Mouse (Mus musculus) liver, embryonic 16.5 days (tissue): ENCODE measurements around the gene Mypn. TPM values are rescaled to one million over a fixed set of nuclear protein-coding genes. Genes with fewer than 3 reads are reported as not detected.

Source experiments
- ATAC-seq: fragments of 200-750 bp; cut with Nextera tagmentation; 2 replicates; pipeline ENCODE4 v1.8.0; 2017; ENCODE audit warnings: low read depth, mild to moderate bottlenecking, moderate number of reproducible peaks, moderate library complexity
- H3K27ac ChIP-seq: fragments of 300-500 bp; sonication (generic); 2 replicates; pipeline ENCODE4 v1.5.1; 2014; ENCODE audit warnings: mild to moderate bottlenecking, low read length
- H3K27me3 ChIP-seq: fragments of 300-500 bp; sonication (generic); 2 replicates; pipeline ENCODE4 v1.6.1; 2014; ENCODE audit warnings: low read depth, low read length, mixed read lengths; ENCODE audit not compliant: control insufficient read depth, insufficient read depth
- H3K36me3 ChIP-seq: fragments of 300-500 bp; sonication (generic); 2 replicates; pipeline ENCODE4 v1.6.1; 2014; ENCODE audit warnings: mild to moderate bottlenecking; ENCODE audit not compliant: control insufficient read depth, insufficient read depth
- H3K4me1 ChIP-seq: fragments of 300-500 bp; sonication (generic); 2 replicates; pipeline ENCODE4 v1.6.1; 2014; ENCODE audit warnings: low read depth, low read length, mixed read lengths; ENCODE audit not compliant: control insufficient read depth
- H3K4me2 ChIP-seq: fragments of 300-500 bp; sonication (generic); 2 replicates; pipeline ENCODE4 v1.6.1; 2014; ENCODE audit warnings: low read depth, low read length, mixed read lengths
- H3K4me3 ChIP-seq: fragments of 300-500 bp; sonication (generic); 2 replicates; pipeline ENCODE4 v1.5.1; 2014; ENCODE audit warnings: low read depth, mild to moderate bottlenecking, low read length
- H3K9ac ChIP-seq: fragments of 300-500 bp; sonication (generic); 2 replicates; pipeline ENCODE4 v1.6.1; 2014; ENCODE audit warnings: low read depth, low read length
- H3K9me3 ChIP-seq: fragments of 300-500 bp; sonication (generic); replicated peaks from 2 replicates; pipeline ENCODE4 v1.6.1; 2016; ENCODE audit warnings: low read length; ENCODE audit not compliant: control insufficient read depth
- WGBS: fragments of 180-500 bp; shearing (Covaris S2); extraction: QIAGEN DNeasy Blood & Tissue Kit; methylation state at CpG from one replicate; pipeline ENCODE4 v1.1.7; 2014; ENCODE audit not compliant: insufficient replicate concordance; 5-methylcytosine and 5-hydroxymethylcytosine counted together
- polyA plus RNA-seq: library from polyadenylated mRNA; unstranded; fragments of >200 nt; fragmentation: Nextera tagmentation; extraction: Ambion mirVana; gene quantifications from 2 replicates; pipeline ENCODE4 v1.2.1, GENCODE M21; 2015

Gene Mypn
- polyA plus RNA-seq, 1 experiment from 2014 or later, result 0.41 TPM

GRCm38 (mm10) chr10:63168124-63168523 lies 35.6 kb downstream of the Mypn start:
- no peaks in the 10 kb centered on the region for H3K36me3 ChIP-seq
- H3K27me3 ChIP-seq, result no peaks in the 10 kb centered on the region
- H3K4me1 ChIP-seq, result peaks cover 5% of the 10 kb centered on the region
- WGBS, result 58% methylated on average over 12 of the region's 12 CpGs
- no peak for ATAC-seq
- H3K4me3 ChIP-seq, result no peak overlapping the region
- H3K9me3 ChIP-seq, result no peaks in the 10 kb centered on the region
- H3K9ac ChIP-seq, result no peak overlapping the region
- H3K27ac ChIP-seq, result no peak overlapping the region
- no peak overlapping the region for H3K4me2 ChIP-seq

GRCm38 (mm10) chr10:63167241-63167995 lies 36.3 kb downstream of the Mypn start:
- H3K36me3 ChIP-seq, result no peaks in the 10 kb centered on the region
- 72% methylated on average over 10 of the region's 10 CpGs for whole genome bisulfite sequencing
- no peaks in the 10 kb centered on the region for H3K27me3 ChIP-seq

GRCm38 (mm10) chr10:63165752-63166412 lies 37.9 kb downstream of the Mypn start:
- Histone ChIP-seq H3K27ac (no peak overlapping the region), H3K4me1 (peaks cover 16% of the 10 kb centered on the region), H3K27me3 (no peaks in the 10 kb centered on the region), H3K9me3 (no peaks in the 10 kb centered on the region), H3K36me3 (no peaks in the 10 kb centered on the region), H3K4me2 (peak overlapping the region; percentile 2), H3K9ac (no peak overlapping the region), H3K4me3 (no peak overlapping the region)
- 19% methylated on average over 16 of the region's 16 CpGs for WGBS
- ATAC-seq, result no peak

More at GRCm38 (mm10) chr10:63167241-63167995, 36.3 kb downstream of the Mypn start:
- Histone ChIP-seq H3K9ac (no peak overlapping the region), H3K4me1 (peaks cover 5% of the 10 kb centered on the region), H3K4me3 (no peak overlapping the region), H3K9me3 (no peaks in the 10 kb centered on the region), H3K4me2 (no peak overlapping the region), H3K27ac (no peak overlapping the region)
- ATAC-seq, result no peak

GRCm38 (mm10) chr10:63161240-63161639 lies 42.5 kb downstream of the Mypn start:
- H3K36me3 ChIP-seq, result no peaks in the 10 kb centered on the region
- WGBS, result 19% methylated on average over 5 of the region's 5 CpGs
- ATAC-seq, result peak; percentile 89
- H3K4me3 ChIP-seq, result no peak overlapping the region
- no peak overlapping the region for H3K9ac ChIP-seq
- no peaks in the 10 kb centered on the region for H3K9me3 ChIP-seq
- peaks cover 17% of the 10 kb centered on the region for H3K4me1 ChIP-seq
- peak overlapping the region; percentile 52; the same call in 1 of the 2 replicates for H3K27ac ChIP-seq
- no peaks in the 10 kb centered on the region for H3K27me3 ChIP-seq
- H3K4me2 ChIP-seq, result peak overlapping the region; percentile 38

- no peak for ATAC-seq
- H3K9me3 ChIP-seq, result no peaks in the 10 kb centered on the region
- no peaks in the 10 kb centered on the region for H3K27me3 ChIP-seq
- H3K4me1 ChIP-seq, result peaks cover 14% of the 10 kb centered on the region
- no peaks in the 10 kb centered on the region for H3K36me3 ChIP-seq
- peak overlapping the region; percentile 38; the same call in 1 of the 2 replicates for H3K4me2 ChIP-seq
- no peak overlapping the region for H3K4me3 ChIP-seq
- H3K27ac ChIP-seq, result peak overlapping the region; percentile 52; the same call in 1 of the 2 replicates
- H3K9ac ChIP-seq, result no peak overlapping the region
- 74% methylated on average over 12 of the region's 12 CpGs for WGBS
Measured at GRCm38 (mm10) chr10:63160671-63161070, 43.1 kb downstream of the Mypn start.

GRCm38 (mm10) chr10:63158191-63158590 lies 45.6 kb downstream of the Mypn start:
- Histone ChIP-seq H3K4me1 (peaks cover 14% of the 10 kb centered on the region), H3K9me3 (no peaks in the 10 kb centered on the region), H3K9ac (no peak overlapping the region), H3K27me3 (no peaks in the 10 kb centered on the region), H3K27ac (no peak overlapping the region), H3K4me2 (no peak overlapping the region), H3K36me3 (no peaks in the 10 kb centered on the region), H3K4me3 (no peak overlapping the region)
- 54% methylated on average over 13 of the region's 13 CpGs for WGBS
- peak; percentile 44 for ATAC-seq

GRCm38 (mm10) chr10:63157491-63157890 lies 46.3 kb downstream of the Mypn start:
- Histone ChIP-seq H3K4me3 (no peak overlapping the region), H3K36me3 (no peaks in the 10 kb centered on the region), H3K27me3 (no peaks in the 10 kb centered on the region), H3K27ac (no peak overlapping the region), H3K4me1 (peaks cover 14% of the 10 kb centered on the region), H3K9ac (no peak overlapping the region), H3K9me3 (no peaks in the 10 kb centered on the region), H3K4me2 (no peak overlapping the region)
- ATAC-seq, result no peak
- 71% methylated on average over 4 of the region's 4 CpGs for WGBS

GRCm38 (mm10) chr10:63156919-63157318 lies 46.8 kb downstream of the Mypn start:
- H3K9me3 ChIP-seq, result no peaks in the 10 kb centered on the region
- WGBS, result 61% methylated on average over 4 of the region's 4 CpGs
- no peak overlapping the region for H3K4me2 ChIP-seq
- H3K9ac ChIP-seq, result no peak overlapping the region
- no peak overlapping the region for H3K27ac ChIP-seq
- H3K36me3 ChIP-seq, result no peaks in the 10 kb centered on the region
- no peak overlapping the region for H3K4me3 ChIP-seq
- no peak for ATAC-seq
- peaks cover 12% of the 10 kb centered on the region for H3K4me1 ChIP-seq
- no peaks in the 10 kb centered on the region for H3K27me3 ChIP-seq

- H3K4me1 ChIP-seq, result peaks cover 8% of the 10 kb centered on the region
- WGBS, result 79% methylated on average over 1 of the region's 1 CpGs
- H3K9ac ChIP-seq, result no peak overlapping the region
- H3K9me3 ChIP-seq, result no peaks in the 10 kb centered on the region
- ATAC-seq, result no peak
- no peaks in the 10 kb centered on the region for H3K27me3 ChIP-seq
- no peak overlapping the region for H3K4me2 ChIP-seq
- H3K36me3 ChIP-seq, result no peaks in the 10 kb centered on the region
- no peak overlapping the region for H3K4me3 ChIP-seq
- no peak overlapping the region for H3K27ac ChIP-seq
Measured at GRCm38 (mm10) chr10:63156351-63156750, 47.4 kb downstream of the Mypn start.
